Mouse (Mus musculus) CD4-positive, CD25-positive, alpha-beta regulatory T cell, adult 9 weeks (primary cell): Measurements from ENCODE around the gene Fate1. TPM values are rescaled to one million over a fixed set of nuclear protein-coding genes. Genes with fewer than 3 reads are reported as not detected.

ENCODE experiments used
- polyA plus RNA-seq: library from polyadenylated mRNA; unstranded; fragments of 100-300 nt; shearing (Covaris generic); gene quantifications from one replicate; pipeline ENCODE4 v1.2.1, GENCODE M21; 2017

Fate1 gene
- polyA plus RNA-seq = not detected

DNA sequence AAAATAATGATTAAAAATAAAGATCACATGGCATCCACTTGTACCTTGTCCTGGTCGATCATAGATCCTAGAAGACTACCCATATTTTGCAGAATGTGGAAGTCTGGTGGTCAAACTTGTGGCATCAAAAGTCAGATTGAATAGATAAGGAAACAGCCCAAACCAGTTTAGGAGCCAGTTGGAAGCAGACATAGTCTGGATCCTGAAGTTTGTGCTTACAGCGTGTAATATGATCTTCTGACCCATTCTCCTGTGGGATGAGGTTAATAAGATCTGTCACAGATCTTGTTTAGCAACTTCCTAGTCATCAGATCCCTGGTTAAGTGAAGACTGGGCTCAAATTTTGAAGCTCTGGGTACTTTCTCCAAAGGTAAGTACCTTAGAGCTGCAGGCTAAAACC lies at the start of gene Fate1:
Gene Fate1, plus strand, starts transcription at position 301 of the 400 bp plus-strand sequence.

GRCm38 (mm10) chrX:71962073-71963051 lies 10.4 kb upstream of the Fate1 start, which contains the start of gene Prrg3:
Gene Prrg3 (plus strand): TSS chrX:71962624.

DNA sequence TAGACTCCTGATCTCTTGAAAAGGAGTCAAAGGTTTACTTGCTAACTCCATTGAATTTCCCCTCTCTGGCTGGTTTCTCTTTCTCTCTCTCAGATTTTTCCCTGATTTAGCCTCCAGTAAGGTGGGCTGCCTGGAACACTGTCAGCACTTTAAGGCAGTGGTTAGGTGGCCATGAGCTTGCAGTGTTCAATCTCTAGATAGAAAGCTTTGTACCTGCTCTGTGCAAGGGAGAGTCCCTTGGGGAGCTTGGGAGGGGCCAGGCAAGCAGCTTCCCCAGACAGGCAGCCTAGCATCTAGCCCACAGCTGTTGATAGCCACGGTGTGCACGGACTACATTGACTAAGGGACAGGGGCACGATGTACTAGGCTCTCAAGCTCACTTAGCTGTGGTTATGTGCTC lies 18.8 kb downstream of the Fate1 start, which contains the start of gene Cnga2:
Gene Cnga2, plus strand, starts transcription at position 301 of the 400 bp plus-strand sequence.

Other genes starting within 250 kb of the Fate1 start
- 38.9 TPM for gene Vma21, start 157.1 kb upstream of the Fate1 start, polyA plus RNA-seq
- gene Gm1141, start 52.0 kb upstream of the Fate1 start, polyA plus RNA-seq = 0.20 TPM
- not detected for gene Prrg3, start 10.4 kb upstream of the Fate1 start, polyA plus RNA-seq
- gene Cnga2, start 18.9 kb downstream of the Fate1 start, polyA plus RNA-seq = not detected
- not detected for gene Magea4, start 249.0 kb downstream of the Fate1 start, polyA plus RNA-seq